25 mouse cellular contexts compared by ENCODE assay signal in genomic region chr5:80345155-80345554, GRCm38 (mm10).
"Had no signal": no experiment of that assay in that cellular context is flagged by ENCODE, and none has a peak within 500 bp of the region (broad histone marks: within the 10 kb centered on the region; RNA-seq: fewer than 3 reads in every experiment).

No protein-coding gene starts in this region.

- H3K9me3 ChIP-seq: heart, embryonic 13.5 days; heart, embryonic 15.5 days; hindbrain, embryonic 13.5 days; hindbrain, embryonic 15.5 days; kidney, embryonic 15.5 days; limb, embryonic 12.5 days; limb, embryonic 15.5 days had no signal

- ATAC-seq: hindbrain, postnatal 0 days; intestine, embryonic 16.5 days had no signal

- H3K4me2 ChIP-seq: heart, embryonic 11.5 days; heart, embryonic 13.5 days; heart, embryonic 15.5 days; hindbrain, embryonic 13.5 days; hindbrain, embryonic 15.5 days; kidney, embryonic 15.5 days; limb, embryonic 12.5 days; limb, embryonic 15.5 days had no signal

- H3K9ac ChIP-seq: heart, embryonic 13.5 days; heart, embryonic 15.5 days; hindbrain, embryonic 13.5 days; hindbrain, embryonic 15.5 days; kidney, embryonic 15.5 days; limb, embryonic 12.5 days; limb, embryonic 15.5 days had no signal

- H3K4me3 ChIP-seq: heart, adult 2 months; heart, embryonic 13.5 days; heart, embryonic 15.5 days; hindbrain, embryonic 13.5 days; hindbrain, embryonic 15.5 days; kidney, embryonic 15.5 days; limb, embryonic 12.5 days; limb, embryonic 15.5 days had no signal

- H3K27me3 ChIP-seq: heart, embryonic 13.5 days; heart, embryonic 15.5 days; hindbrain, embryonic 13.5 days; hindbrain, embryonic 15.5 days; kidney, embryonic 15.5 days; limb, embryonic 12.5 days; limb, embryonic 15.5 days had no signal

- DNase-seq: gastrocnemius, postnatal 14 days; gastrocnemius, postnatal 36 days; heart, adult 11 months; heart, adult 2 months; heart, postnatal 14 days; heart, postnatal 36 days; kidney, adult 11 months; kidney, adult 2 months; kidney, adult 9 months; kidney, postnatal 14 days; kidney, postnatal 36 days; layer of hippocampus, adult 9-11 months; layer of hippocampus, postnatal 36 days; left cerebral cortex, postnatal 4 days had no signal

- H3K27ac ChIP-seq: heart, adult 2 months; heart, embryonic 13.5 days; heart, embryonic 15.5 days; hindbrain, embryonic 13.5 days; hindbrain, embryonic 15.5 days; hindbrain, postnatal 0 days; kidney, embryonic 15.5 days; kidney, postnatal 0 days; limb, embryonic 12.5 days; limb, embryonic 15.5 days had no signal

- H3K4me1 ChIP-seq: hindbrain, embryonic 13.5 days; hindbrain, embryonic 15.5 days; kidney, embryonic 15.5 days; limb, embryonic 12.5 days; limb, embryonic 15.5 days had no signal

- H3K36me3 ChIP-seq: heart, embryonic 13.5 days; heart, embryonic 15.5 days; hindbrain, embryonic 13.5 days; hindbrain, embryonic 15.5 days; kidney, embryonic 15.5 days; limb, embryonic 12.5 days; limb, embryonic 15.5 days had no signal
